Mouse (Mus musculus): ENCODE data around the gene Grm3.

Grm3 gene

DNA sequence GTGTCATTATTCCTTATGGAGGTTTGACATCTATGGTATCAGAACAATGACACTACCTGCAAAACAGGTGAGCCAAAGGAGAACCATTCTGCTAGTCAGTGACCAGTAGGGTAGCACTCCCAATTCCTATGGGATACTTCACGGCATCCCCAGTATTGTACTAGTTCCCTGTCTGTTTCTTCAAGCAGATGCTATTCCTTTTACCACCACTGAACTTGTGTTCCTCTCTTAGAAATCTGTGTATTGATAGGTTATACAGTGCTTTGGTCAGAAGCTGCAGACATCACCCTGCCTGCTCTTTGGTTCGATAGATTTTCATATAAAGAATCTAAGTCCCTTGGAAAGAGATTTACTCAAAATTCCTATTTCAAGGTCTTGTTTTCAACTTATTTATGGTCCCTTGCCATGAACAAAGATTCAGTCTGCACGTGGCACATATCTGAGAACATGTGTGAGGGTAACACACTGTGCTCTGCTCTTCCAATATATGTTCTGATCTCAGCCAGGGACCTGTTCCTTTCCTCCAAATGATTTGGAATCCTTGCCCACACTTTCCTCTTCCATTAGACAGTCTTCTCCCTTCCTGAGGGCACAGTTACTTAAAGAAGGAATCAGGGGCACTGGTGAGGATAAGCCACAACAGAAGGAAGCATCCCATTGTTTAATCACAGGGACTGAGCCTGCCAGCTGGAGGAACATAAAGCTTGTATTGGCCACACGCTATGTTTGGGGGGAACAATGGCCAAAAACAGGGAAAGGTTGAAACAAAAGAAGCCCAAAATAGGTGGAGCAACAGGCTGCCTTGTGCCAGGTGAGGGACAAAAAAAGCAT lies 102.5 kb downstream of the Grm3 start:
- DNase-seq = peak in 1 of 2 experiments; percentile 13

DNA sequence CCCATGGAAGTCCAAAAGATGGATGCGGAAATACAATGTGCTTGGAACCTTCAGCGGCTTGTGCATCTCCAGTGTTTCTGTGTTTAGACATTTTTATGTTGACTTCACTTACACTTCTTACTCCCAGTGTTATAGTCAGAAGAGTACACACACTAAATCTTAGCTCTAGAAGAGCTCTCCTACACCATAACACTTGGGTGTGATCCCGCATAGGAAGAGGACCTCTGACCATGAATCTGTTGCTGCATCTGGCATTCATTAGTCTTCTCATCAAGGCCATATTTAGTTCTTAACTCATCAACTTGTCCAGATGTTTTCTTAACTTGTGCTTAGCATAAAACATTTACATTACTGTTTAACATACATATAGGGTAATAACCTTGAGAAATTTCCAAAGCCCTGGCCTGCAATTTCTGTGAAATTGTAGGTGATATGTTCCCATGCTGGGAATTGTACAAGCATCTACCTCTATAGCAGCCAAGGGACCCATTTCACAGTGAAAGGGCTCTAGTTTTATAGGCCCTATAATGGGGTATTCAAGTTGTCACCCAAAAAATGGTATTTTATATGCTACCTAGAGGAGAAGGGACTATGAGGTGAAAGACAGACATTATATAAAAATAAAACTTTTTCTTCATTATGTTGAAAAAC lies 103.4 kb downstream of the Grm3 start:
- DNase-seq = no peak

DNA sequence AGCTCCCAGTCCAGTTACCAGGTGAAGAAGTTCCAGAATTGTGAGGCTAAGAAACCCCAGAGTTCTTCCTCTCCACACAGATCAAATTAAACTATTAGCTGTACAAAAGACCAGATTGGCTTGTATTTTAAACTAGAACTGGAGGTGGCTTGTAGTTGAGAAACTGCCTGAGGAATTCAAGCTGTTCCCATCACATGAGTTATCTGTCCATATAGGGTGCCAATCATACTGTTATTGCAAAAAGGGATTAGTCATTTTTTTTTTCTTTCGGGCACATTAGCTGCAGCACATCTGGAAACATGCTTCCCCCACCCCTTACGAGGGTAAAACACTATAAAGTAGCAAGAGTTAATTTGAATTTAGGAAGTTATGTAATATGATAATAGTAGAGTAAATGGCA lies 145.9 kb downstream of the Grm3 start:
- no peak for DNase-seq

DNA sequence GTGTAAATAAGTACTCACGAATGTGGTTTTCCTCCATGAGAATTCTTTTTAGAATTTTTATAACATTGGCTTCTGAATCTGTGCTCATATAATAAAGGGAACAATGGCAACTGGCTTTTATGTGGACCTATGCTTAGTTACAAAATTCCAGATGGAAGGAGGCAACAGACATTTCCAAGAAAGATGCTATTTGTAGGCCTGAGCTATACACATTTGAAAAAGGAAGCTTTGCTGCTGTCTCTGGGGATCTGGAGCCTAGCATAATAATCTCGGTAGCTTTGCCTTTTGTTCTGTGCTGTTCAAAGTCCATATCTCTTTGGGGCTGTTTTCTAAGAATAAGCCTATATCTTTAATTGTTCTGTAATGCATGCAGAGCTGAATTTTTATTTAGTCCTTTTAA lies 146.4 kb downstream of the Grm3 start:
- DNase-seq = no peak

DNA sequence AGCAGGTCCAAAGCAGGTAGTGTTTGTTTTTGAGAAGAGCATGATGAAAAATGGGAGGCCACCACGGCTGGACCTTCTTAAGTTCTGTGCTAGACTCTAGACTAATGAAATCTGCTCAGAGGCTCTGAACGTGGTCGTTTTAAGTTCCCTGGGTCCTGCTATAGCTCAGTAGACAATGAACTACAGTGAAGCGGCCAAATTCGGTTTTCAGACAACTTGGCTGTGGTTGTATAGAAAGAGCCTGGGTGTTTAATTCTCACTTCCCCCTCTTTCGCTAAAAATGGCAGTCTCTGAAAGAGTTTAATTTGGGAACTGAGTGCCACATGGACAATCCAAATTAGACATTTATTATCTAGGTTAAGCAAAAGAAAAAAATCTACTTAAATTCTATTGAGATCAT lies 154.0 kb downstream of the Grm3 start:
- no peak for DNase-seq

DNA sequence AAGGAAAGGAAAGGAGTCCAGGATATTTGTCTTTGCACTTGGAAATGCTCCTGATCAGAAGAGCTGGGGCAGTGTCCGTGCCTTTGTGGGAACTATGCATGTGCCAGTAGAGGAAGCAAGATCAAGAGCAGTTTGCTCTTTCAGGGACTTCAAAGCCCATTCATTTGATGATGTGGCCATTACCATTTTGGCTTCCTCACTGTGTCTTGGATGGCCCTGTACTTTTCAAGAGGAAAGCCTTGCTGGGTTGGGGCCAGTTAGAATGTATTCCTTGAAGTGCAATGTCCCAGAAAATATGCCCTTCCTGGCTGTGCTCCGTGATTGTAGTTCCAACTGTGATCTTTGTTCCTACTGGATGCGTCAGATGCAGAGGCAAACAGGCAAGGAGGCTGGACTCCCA lies 167.3 kb downstream of the Grm3 start:
- DNase-seq = peak; percentile 4 to 13

DNA sequence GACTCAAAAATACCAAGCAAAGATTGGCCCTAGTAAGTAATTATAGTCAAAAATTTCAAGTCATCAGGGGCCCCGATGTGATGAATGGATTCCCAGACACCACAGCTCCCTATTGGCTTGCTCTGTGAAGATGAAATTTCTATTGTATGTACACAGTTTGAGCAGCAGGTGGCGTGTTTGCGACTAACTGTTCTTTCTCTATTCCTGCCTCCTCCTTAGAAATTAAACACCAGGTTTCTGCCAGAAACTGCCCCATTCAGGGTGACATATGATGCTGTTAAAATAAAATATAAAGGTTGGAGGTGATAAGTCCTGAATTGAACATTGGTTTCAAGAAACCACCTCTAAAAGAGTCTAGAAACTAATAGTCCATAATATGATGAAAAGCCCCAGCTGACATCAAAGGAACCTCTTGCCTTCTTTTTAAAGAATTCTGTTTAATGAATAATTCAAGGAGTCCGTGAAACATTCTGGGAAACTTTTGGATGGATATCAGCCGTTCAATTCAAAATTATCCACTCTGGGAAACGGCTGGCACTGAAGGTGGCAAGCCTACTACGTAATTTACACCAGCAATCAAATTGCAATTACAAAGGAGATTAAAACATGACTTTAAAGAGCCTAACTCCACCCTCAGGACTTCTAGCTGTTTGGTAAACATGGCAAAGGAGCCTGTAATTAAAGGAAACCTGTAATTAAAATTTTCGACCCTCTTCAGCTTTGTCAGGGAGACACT lies 184.0 kb downstream of the Grm3 start:
- peak; percentile 43 to 48 for DNase-seq

DNA sequence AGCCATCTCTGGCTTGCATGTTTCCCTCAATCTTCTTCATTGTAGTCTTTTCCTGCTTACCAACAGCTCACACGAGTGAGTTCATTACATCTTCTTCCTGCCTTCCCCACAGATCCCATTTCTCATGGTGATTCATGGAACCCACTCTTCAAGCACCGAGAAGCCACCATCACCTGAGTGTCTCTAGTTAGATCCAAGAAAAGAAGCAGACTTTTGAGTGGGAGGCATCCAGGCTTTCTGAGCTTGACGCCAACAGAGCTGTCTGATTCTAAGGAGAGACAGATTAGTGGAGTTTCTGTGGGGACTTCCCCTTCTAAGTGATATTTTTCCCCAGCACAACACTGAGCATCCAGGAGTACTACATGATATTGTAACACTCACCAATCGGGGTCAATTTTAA lies 199.5 kb downstream of the Grm3 start:
- no peak for DNase-seq

DNA sequence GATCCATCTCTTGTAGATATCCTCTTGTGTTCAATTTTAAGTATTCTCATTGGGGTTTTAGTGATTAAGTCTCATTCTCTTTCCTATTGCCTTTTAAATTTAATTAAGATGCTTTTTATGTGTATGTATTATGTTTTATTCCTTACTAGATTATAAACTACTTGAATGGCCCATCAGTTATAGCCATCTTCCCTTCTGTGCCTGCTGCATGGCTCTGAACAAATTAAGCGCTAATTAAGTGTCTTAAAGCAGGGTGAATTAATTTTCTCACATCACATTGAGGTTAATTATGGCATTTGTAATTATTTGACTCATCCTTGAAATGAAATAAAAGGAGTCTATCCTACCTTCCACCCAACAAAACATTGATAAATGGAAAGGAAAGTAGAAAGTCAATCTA lies 213.9 kb downstream of the Grm3 start:
- no peak for DNase-seq

DNA sequence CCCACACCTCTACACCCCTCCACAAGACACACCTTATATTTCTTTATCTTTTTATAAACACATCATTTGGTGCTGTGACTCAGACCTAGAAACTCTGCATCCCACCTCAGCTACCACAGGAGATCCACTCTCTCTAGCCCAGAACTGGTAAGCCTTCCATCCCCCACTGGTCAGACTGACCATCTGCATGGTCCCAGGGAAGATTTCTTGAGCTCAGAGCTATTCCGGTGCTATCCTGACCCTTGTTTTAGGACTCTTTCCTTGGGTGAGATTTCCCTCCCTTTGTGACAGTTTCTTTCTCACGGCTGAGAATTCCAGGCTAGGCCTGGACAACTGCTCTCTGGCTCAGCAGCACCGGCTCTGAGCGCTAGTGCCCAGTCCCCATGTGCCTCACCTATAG lies 227.7 kb downstream of the Grm3 start:
- no peak for DNase-seq

DNA sequence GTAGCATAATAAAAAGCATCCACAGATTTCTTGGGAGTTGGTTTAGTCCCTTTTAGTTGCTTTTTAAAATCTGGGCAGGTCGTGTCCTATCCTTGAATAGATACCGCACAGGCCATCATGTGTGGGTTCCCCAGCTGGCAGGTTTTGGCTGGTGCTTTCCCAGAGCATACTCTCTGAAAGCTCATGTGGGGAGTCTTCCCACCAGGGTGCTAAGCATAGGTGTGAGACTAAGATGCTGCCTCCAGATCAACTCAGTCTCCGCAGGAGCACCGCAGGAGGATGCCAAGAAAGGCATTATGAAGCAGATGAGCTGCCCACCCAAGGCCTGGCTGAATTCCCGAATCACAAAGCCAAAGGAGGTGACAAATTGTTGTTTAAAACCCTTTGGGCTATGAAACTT lies 229.5 kb downstream of the Grm3 start:
- peak; percentile 21 to 54 for DNase-seq

DNA sequence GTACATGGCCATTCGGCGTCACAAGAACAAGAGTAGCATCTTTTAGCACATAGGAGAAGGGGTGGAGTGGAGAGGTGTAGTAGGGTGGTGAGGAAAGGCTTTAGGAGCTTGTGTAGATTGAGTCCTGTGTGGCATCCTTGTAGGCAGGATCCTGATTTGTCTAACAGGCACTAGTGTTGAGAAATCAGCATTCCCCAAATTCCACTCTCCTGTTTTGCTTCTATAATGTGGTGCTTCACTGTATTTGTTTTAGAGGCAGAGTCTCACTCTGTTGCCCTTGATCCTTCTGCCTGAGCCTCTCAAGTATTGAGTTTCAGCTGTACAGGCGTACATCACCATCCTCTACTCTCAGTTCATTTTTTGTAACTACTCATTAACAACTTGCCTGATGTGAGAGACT lies 247.4 kb downstream of the Grm3 start:
- DNase-seq = no peak

DNA sequence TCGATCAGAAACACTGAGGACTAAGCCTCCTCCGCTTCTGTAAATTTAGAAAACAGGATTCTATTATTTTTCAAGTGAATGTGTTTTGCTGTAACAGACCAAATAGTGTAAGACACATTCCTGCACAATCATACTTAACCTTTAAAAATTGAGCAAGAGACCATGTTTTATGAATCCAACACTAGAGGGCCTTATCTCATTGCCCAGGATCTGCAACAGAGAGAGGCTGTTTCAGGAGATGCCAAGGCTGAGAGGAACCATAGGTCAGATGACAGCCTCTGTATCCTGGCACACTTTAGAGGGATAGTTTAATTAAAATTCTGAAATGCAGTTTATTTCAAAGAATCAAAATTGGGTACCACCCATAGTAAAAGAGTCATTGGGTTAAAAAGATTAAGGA lies 271.7 kb downstream of the Grm3 start:
- DNase-seq = no peak

DNA sequence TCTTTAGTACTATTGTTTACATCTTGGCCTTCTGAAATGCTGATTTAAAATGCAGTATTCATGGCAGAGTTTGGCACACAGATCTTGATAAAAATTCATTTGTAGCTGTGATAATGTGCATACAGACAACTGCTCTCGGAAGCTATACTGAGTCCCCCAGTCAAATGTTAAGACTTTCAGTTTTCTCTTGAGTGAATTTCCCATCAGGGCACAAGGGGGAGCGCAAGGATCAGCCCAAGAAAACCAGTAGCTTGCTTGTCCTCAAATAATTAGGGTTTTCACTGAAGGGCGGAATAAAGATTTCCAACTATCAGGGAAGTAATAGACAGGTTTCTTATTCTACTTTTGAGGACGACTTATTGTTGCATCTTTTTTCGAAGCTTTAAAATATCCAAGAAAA lies 275.4 kb downstream of the Grm3 start:
- peak; percentile 75 to 77 for DNase-seq

DNA sequence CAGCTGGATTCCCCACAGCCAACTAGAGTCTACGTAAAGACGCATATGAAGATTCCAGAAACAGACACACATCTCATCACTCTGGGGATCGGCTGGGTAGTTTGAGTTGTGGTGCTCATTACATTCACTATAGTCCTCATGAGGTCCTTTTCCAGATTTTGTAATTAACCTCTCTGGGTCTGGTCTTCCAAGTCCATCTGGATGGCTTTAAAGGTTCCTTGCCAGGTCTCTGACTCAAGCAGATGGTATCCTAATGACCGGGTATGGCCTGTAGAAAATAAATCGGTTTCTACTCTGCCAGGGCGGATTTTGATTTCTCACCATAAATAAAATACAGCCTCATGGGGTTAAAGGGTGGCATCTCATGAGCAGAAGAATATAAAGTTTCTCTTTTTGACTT lies 276.0 kb downstream of the Grm3 start:
- DNase-seq = peak; percentile 48 to 69

DNA sequence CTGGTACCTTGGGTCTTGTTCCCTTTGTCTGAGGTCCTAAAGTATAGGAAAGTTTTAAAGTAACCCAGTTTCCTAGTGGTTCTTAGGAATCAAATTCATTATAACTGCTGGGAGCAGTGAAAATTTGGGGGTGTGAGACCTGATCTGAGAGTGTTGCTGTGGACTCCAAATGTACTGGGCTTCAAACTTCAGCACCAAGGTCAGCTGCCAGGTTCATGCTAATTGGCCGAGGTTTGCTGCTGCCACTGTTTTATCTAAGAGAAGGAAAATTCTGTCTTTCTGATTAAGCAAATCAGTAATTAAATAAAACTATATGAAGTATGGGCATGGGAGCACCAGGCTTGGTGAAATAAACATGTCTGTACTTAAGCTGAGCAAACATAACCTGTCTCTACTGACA lies 278.8 kb downstream of the Grm3 start:
- DNase-seq = no peak
